Mouse (Mus musculus): ENCODE data around the gene Syngr4.

Syngr4 gene

GRCm38 (mm10) chr7:45865925-45866910, 30.3 kb downstream of the Syngr4 start:
- DNase-seq (ENCODE audit: low spot score), result peak; percentile 95

- DNase-seq (ENCODE audit: low spot score), result no peak
Observed at GRCm38 (mm10) chr7:45864435-45864834, 32.1 kb downstream of the Syngr4 start.

- DNase-seq (ENCODE audit: low spot score), result no peak
Observed at GRCm38 (mm10) chr7:45862804-45863203, 33.7 kb downstream of the Syngr4 start.

- DNase-seq (ENCODE audit: low spot score), result no peak
Observed at GRCm38 (mm10) chr7:45859008-45859407, 37.5 kb downstream of the Syngr4 start.

- DNase-seq (ENCODE audit: low spot score), result no peak
Observed at GRCm38 (mm10) chr7:45856950-45857901, 39.3 kb downstream of the Syngr4 start.

GRCm38 (mm10) chr7:45853089-45853488, 43.4 kb downstream of the Syngr4 start:
- no peak for DNase-seq (ENCODE audit: low spot score)

- DNase-seq (ENCODE audit: low spot score), result no peak
Observed at GRCm38 (mm10) chr7:45850661-45851060, 45.9 kb downstream of the Syngr4 start.

- DNase-seq (ENCODE audit: low spot score), result no peak
Observed at GRCm38 (mm10) chr7:45848447-45849027, 48.0 kb downstream of the Syngr4 start.

- no peak for DNase-seq (ENCODE audit: low spot score)
Observed at GRCm38 (mm10) chr7:45842950-45843744, 53.4 kb downstream of the Syngr4 start.
